Mouse (Mus musculus) heart, postnatal 0 days (tissue): Measurements from ENCODE around the gene Spaca4.

Experiments used
- CTCF ChIP-seq: IDR thresholded peaks from 2 replicates; pipeline ENCODE4 v1.5.1; 2016; ENCODE audit warnings: antibody characterized with exemption, control low read depth, low read depth
- EP300 ChIP-seq: IDR thresholded peaks from 2 replicates; pipeline ENCODE4 v1.6.1; 2016; ENCODE audit warnings: antibody characterized with exemption, low read depth

DNA sequence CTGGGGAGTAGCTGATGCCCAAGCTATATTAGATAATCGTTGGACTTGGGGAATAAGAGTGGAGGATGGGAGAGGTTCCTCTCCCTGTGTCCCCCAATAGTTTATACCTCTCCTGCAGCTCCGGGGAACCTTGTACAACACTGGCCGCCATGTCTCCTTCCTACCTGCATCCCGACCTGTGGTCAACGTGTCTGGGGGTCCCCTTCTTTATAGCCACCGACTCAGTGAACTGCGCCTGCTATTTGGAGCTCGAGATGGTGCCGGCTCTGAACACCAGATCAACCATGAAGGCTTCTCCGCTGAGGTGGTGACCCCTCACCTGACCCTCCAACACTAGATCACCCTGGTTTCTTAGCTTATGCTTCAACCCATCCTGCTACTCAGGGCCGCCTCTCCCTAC lies 23.3 kb downstream of the Spaca4 start:
- TF ChIP-seq CTCF (no peak), EP300 (no peak)
